Mouse (Mus musculus): ENCODE data around the gene Olfr1434. TPM values are rescaled to one million over a fixed set of nuclear protein-coding genes. Genes with fewer than 3 reads are reported as not detected.
"Not testable (repeated sequence)": the region's sequence is repeated elsewhere in the genome, so short reads cannot be mapped to it uniquely, and the experiment has no call there.

Gene Olfr1434
- polyA plus RNA-seq (2014; fragmentation: Nextera tagmentation; extraction: Ambion mirVana) = not detected in 2 replicates

- no peaks in the 10 kb centered on the region for H3K4me1 ChIP-seq (ENCODE audit: control insufficient read depth in 2 of 2, insufficient read depth in 2 of 2, low read length in 2 of 2)
- no peak within 1 kb of the TSS for H3K4me3 ChIP-seq (ENCODE audit: control insufficient read depth in 1 of 2, insufficient read depth in 1 of 2, low read depth in 1 of 2, low read length in 2 of 2)
- H3K27me3 ChIP-seq (ENCODE audit: control insufficient read depth, insufficient read depth, low read length) = no peaks in the 10 kb centered on the region
- no peak within 1 kb of the TSS for H3K4me2 ChIP-seq (ENCODE audit: low read length)
- no peaks in the 10 kb centered on the region for H3K9me3 ChIP-seq (ENCODE audit: control insufficient read depth, low read length)
- no peak within 1 kb of the TSS for H3K9ac ChIP-seq (ENCODE audit: low read length)
- no peaks in the 10 kb centered on the region for H3K36me3 ChIP-seq (ENCODE audit: control insufficient read depth, insufficient read depth, low read length)
- WGBS = 59% methylated on average over 2 of the region's 2 CpGs
- ATAC-seq (ENCODE audit: insufficient number of reproducible peaks, insufficient read depth, low FRiP score, low read depth) = no peak
- H3K27ac ChIP-seq (replicated peaks in 1 of 2; ENCODE audit: control insufficient read depth in 1 of 2, insufficient read depth in 1 of 2, low read depth in 2 of 2, low read length in 2 of 2) = no peak within 1 kb of the TSS
Observed at GRCm38 (mm10) chr19:12279554-12279953, at the start of gene Olfr1434. Gene Olfr1434 (plus strand): TSS chr19:12279854.

DNA sequence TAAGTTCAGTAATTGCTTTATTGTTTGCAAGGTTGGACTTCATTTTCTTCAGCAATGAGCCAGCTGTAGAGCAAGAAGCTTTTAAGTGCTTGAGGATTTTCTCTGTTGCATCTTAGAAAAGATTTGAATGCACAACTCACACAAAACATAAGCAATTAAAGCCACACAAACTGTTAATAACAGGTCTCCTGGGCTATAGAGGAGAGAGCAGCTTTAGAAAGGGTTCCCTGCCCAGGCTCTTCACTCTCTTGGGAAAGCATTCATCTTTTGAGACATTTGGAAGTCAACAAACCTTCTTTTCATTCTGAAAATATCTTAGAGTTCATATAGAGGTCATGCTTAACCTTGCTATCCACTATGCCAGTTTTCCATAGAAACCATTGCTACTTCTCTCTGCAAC is 47.2 kb upstream of the Olfr1434 start, which contains the start of gene Olfr1432:
Gene Olfr1432 (minus strand): TSS at position 101 of the 400 bp plus-strand sequence.
- not testable (repeated sequence) for H3K27ac ChIP-seq (replicated peaks in 1 of 2; ENCODE audit: control insufficient read depth in 1 of 2, insufficient read depth in 1 of 2, low read depth in 2 of 2, low read length in 2 of 2); ATAC-seq (ENCODE audit: insufficient number of reproducible peaks, insufficient read depth, low FRiP score, low read depth); H3K4me2 ChIP-seq (ENCODE audit: low read length); H3K27me3 ChIP-seq (ENCODE audit: control insufficient read depth, insufficient read depth, low read length); H3K9ac ChIP-seq (ENCODE audit: low read length); H3K4me3 ChIP-seq (ENCODE audit: control insufficient read depth in 1 of 2, insufficient read depth in 1 of 2, low read depth in 1 of 2, low read length in 2 of 2); H3K36me3 ChIP-seq (ENCODE audit: control insufficient read depth, insufficient read depth, low read length); H3K9me3 ChIP-seq (ENCODE audit: control insufficient read depth, low read length); H3K4me1 ChIP-seq (ENCODE audit: control insufficient read depth in 2 of 2, insufficient read depth in 2 of 2, low read length in 2 of 2)

DNA sequence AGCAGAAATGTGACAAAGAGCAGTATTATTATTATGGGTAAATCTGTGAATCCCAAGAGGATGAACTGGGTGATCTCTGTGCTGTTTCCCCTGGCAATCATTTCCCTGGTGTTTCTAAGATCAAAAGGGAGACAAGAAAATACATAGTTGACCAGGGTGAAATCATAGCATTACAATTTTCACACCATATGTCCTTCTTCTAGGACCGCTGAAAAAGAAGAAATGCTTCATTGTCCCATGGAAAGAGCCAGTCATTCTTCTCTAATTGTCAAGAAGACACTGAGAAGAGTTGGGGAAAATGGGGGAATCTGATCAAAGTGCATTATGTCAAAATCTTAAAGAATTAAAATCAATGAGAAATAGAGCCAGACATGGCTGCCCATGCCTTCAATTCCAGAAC is 38.1 kb upstream of the Olfr1434 start, which contains the start of gene Olfr262:
Gene Olfr262 (minus strand): TSS at position 101 of the 400 bp plus-strand sequence.
- H3K27ac ChIP-seq (replicated peaks in 1 of 2; ENCODE audit: control insufficient read depth in 1 of 2, insufficient read depth in 1 of 2, low read depth in 2 of 2, low read length in 2 of 2) = no peak within 1 kb of the TSS
- no peaks in the 10 kb centered on the region for H3K36me3 ChIP-seq (ENCODE audit: control insufficient read depth, insufficient read depth, low read length)
- H3K4me2 ChIP-seq (ENCODE audit: low read length) = no peak within 1 kb of the TSS
- no peaks in the 10 kb centered on the region for H3K27me3 ChIP-seq (ENCODE audit: control insufficient read depth, insufficient read depth, low read length)
- no peak within 1 kb of the TSS for H3K4me3 ChIP-seq (ENCODE audit: control insufficient read depth in 1 of 2, insufficient read depth in 1 of 2, low read depth in 1 of 2, low read length in 2 of 2)
- WGBS = 62% methylated on average over 1 of the region's 1 CpGs
- H3K9ac ChIP-seq (ENCODE audit: low read length) = no peak within 1 kb of the TSS
- H3K9me3 ChIP-seq (ENCODE audit: control insufficient read depth, low read length) = no peaks in the 10 kb centered on the region
- no peaks in the 10 kb centered on the region for H3K4me1 ChIP-seq (ENCODE audit: control insufficient read depth in 2 of 2, insufficient read depth in 2 of 2, low read length in 2 of 2)
- no peak for ATAC-seq (ENCODE audit: insufficient number of reproducible peaks, insufficient read depth, low FRiP score, low read depth)

DNA sequence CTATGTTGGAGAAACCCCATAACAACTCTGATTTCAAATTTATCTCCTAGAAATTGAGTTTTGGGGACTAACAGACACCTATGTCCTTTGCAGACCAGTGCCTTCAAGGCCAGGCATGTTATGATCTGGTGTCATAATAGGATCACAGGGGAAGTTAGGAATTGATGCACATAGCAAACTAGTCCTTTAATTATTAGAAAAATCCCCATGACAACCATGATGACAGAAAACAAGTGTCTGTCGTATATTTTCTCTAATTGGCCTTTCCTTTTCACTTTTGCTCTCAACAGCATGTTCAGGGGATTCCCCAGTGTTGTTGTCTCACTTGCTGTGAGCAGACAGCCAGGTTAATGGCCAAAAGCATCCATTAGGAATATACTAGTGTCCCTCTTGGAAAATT is 18.9 kb upstream of the Olfr1434 start, which contains the start of gene Olfr235:
Gene Olfr235 (plus strand): TSS at position 301 of the 400 bp plus-strand sequence.
- Histone ChIP-seq H3K36me3 (ENCODE audit: control insufficient read depth, insufficient read depth, low read length) (no peaks in the 10 kb centered on the region), H3K4me1 (ENCODE audit: control insufficient read depth in 2 of 2, insufficient read depth in 2 of 2, low read length in 2 of 2) (no peaks in the 10 kb centered on the region), H3K4me3 (ENCODE audit: control insufficient read depth in 1 of 2, insufficient read depth in 1 of 2, low read depth in 1 of 2, low read length in 2 of 2) (no peak within 1 kb of the TSS), H3K27me3 (ENCODE audit: control insufficient read depth, insufficient read depth, low read length) (no peaks in the 10 kb centered on the region), H3K27ac (replicated peaks in 1 of 2; ENCODE audit: control insufficient read depth in 1 of 2, insufficient read depth in 1 of 2, low read depth in 2 of 2, low read length in 2 of 2) (no peak within 1 kb of the TSS), H3K4me2 (ENCODE audit: low read length) (no peak within 1 kb of the TSS), H3K9me3 (ENCODE audit: control insufficient read depth, low read length) (no peaks in the 10 kb centered on the region), H3K9ac (ENCODE audit: low read length) (no peak within 1 kb of the TSS)
- no peak for ATAC-seq (ENCODE audit: insufficient number of reproducible peaks, insufficient read depth, low FRiP score, low read depth)
- WGBS = 76% methylated on average over 1 of the region's 1 CpGs

GRCm38 (mm10) chr19:12292979-12293378 is 13.3 kb downstream of the Olfr1434 start:
- Histone ChIP-seq H3K27me3 (ENCODE audit: control insufficient read depth, insufficient read depth, low read length) (no peaks in the 10 kb centered on the region), H3K36me3 (ENCODE audit: control insufficient read depth, insufficient read depth, low read length) (no peaks in the 10 kb centered on the region), H3K4me2 (ENCODE audit: low read length) (no peak overlapping the region), H3K4me1 (ENCODE audit: control insufficient read depth in 2 of 2, insufficient read depth in 2 of 2, low read length in 2 of 2) (no peaks in the 10 kb centered on the region), H3K4me3 (ENCODE audit: control insufficient read depth in 1 of 2, insufficient read depth in 1 of 2, low read depth in 1 of 2, low read length in 2 of 2) (no peak overlapping the region), H3K27ac (replicated peaks in 1 of 2; ENCODE audit: control insufficient read depth in 1 of 2, insufficient read depth in 1 of 2, low read depth in 2 of 2, low read length in 2 of 2) (no peak overlapping the region), H3K9me3 (ENCODE audit: control insufficient read depth, low read length) (no peaks in the 10 kb centered on the region), H3K9ac (ENCODE audit: low read length) (no peak overlapping the region)
- ATAC-seq (ENCODE audit: insufficient number of reproducible peaks, insufficient read depth, low FRiP score, low read depth) = no peak

GRCm38 (mm10) chr19:12299030-12299429 is 19.4 kb downstream of the Olfr1434 start, which contains the start of gene Olfr1436:
Gene Olfr1436 (minus strand): TSS chr19:12299130.
- H3K27me3 ChIP-seq (ENCODE audit: control insufficient read depth, insufficient read depth, low read length); H3K4me3 ChIP-seq (ENCODE audit: control insufficient read depth in 1 of 2, insufficient read depth in 1 of 2, low read depth in 1 of 2, low read length in 2 of 2); ATAC-seq (ENCODE audit: insufficient number of reproducible peaks, insufficient read depth, low FRiP score, low read depth); H3K4me2 ChIP-seq (ENCODE audit: low read length); H3K9ac ChIP-seq (ENCODE audit: low read length); H3K27ac ChIP-seq (replicated peaks in 1 of 2; ENCODE audit: control insufficient read depth in 1 of 2, insufficient read depth in 1 of 2, low read depth in 2 of 2, low read length in 2 of 2); H3K9me3 ChIP-seq (ENCODE audit: control insufficient read depth, low read length); H3K4me1 ChIP-seq (ENCODE audit: control insufficient read depth in 2 of 2, insufficient read depth in 2 of 2, low read length in 2 of 2); H3K36me3 ChIP-seq (ENCODE audit: control insufficient read depth, insufficient read depth, low read length): not testable (repeated sequence)
- 48% methylated on average over 1 of the region's 1 CpGs for WGBS

GRCm38 (mm10) chr19:12325001-12325400 is 45.3 kb downstream of the Olfr1434 start, which contains the start of gene Olfr1437:
Gene Olfr1437 (minus strand): TSS chr19:12325101.
- 86% methylated on average over 2 of the region's 2 CpGs for WGBS
- no peak for ATAC-seq (ENCODE audit: insufficient number of reproducible peaks, insufficient read depth, low FRiP score, low read depth)

More at GRCm38 (mm10) chr19:12325001-12325400, 45.3 kb downstream of the Olfr1434 start, which contains the start of gene Olfr1437:
- H3K27ac ChIP-seq (replicated peaks in 1 of 2; ENCODE audit: control insufficient read depth in 1 of 2, insufficient read depth in 1 of 2, low read depth in 2 of 2, low read length in 2 of 2) = no peak within 1 kb of the TSS
- no peak within 1 kb of the TSS for H3K9ac ChIP-seq (ENCODE audit: low read length)
- H3K4me2 ChIP-seq (ENCODE audit: low read length) = no peak within 1 kb of the TSS
- H3K4me1 ChIP-seq (ENCODE audit: control insufficient read depth in 2 of 2, insufficient read depth in 2 of 2, low read length in 2 of 2) = no peaks in the 10 kb centered on the region
- H3K36me3 ChIP-seq (ENCODE audit: control insufficient read depth, insufficient read depth, low read length) = no peaks in the 10 kb centered on the region
- no peaks in the 10 kb centered on the region for H3K27me3 ChIP-seq (ENCODE audit: control insufficient read depth, insufficient read depth, low read length)
- no peaks in the 10 kb centered on the region for H3K9me3 ChIP-seq (ENCODE audit: control insufficient read depth, low read length)
- no peak within 1 kb of the TSS for H3K4me3 ChIP-seq (ENCODE audit: control insufficient read depth in 1 of 2, insufficient read depth in 1 of 2, low read depth in 1 of 2, low read length in 2 of 2)

Measured in heart, embryonic 14.5 days (tissue).